Mouse (Mus musculus): Measurements from ENCODE around the gene Zfp536.

DNA sequence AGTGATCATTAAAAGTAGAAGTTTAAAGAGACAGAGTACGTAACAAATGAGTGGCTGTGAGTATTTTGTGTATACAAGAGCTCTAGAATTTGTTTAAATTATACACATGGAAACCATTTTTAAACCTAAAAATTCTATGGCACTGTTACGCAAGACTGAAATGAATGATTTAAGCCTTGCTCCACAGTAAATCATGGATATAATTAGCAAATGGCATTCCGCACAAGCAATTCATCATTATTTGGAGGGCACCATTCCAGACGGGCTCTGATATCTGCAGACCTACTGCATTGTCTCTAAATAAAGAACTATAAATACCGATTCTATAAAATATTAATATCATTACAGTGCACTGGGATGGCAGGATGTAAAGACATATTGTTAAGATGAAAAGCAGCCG lies 292.3 kb downstream of the Zfp536 start:
- TF ChIP-seq CTCF (IDR thresholded peaks at IDR 0.05; ENCODE audit: control insufficient read depth, insufficient read depth, insufficient read length), result no peak
- no peak for TF ChIP-seq CEBPB (IDR thresholded peaks at IDR 0.05; ENCODE audit: low read depth)
- TF ChIP-seq MAX (IDR thresholded peaks at IDR 0.05), result no peak
- TF ChIP-seq USF1 (IDR thresholded peaks at IDR 0.05; ENCODE audit: low read depth), result no peak
- TF ChIP-seq MYOG (IDR thresholded peaks at IDR 0.05; ENCODE audit: control insufficient read depth, extremely low read depth, insufficient read length), result no peak
- no peak for TF ChIP-seq MYOD1 (IDR thresholded peaks at IDR 0.05; ENCODE audit: control insufficient read depth, insufficient read length, low read depth)
- TF ChIP-seq FOSL1 (IDR thresholded peaks at IDR 0.05; ENCODE audit: insufficient read depth, low read length, poor library complexity, severe bottlenecking), result no peak

All from C2C12 (cell line).